Mouse (Mus musculus): Measurements from ENCODE around the gene Prpf40a. TPM values are rescaled to one million over a fixed set of nuclear protein-coding genes. Genes with fewer than 3 reads are reported as not detected.

The Prpf40a gene
- polyA plus RNA-seq, 1 experiment: 14.2 TPM

GRCm38 (mm10) chr2:53106472-53106871, 84.6 kb downstream of the Prpf40a start:
- H3K4me3 ChIP-seq (ENCODE audit: extremely low read depth, insufficient read depth, insufficient read length): no peak overlapping the region
- H3K36me3 ChIP-seq (ENCODE audit: control insufficient read depth, insufficient read depth, low read length): no peaks in the 10 kb centered on the region
- WGBS: 89% methylated on average over 8 of the region's 8 CpGs
- no peak for TF ChIP-seq POLR2A (IDR thresholded peaks at IDR 0.05; ENCODE audit: low read depth, low read length)
- no peak for TF ChIP-seq CTCF (IDR thresholded peaks at IDR 0.05; ENCODE audit: extremely low read depth, insufficient read depth, insufficient read length, insufficient replicate concordance)
- DNase-seq (ENCODE audit: low read depth in 1 of 2, low spot score in 2 of 2): no peak
- no peaks in the 10 kb centered on the region for H3K4me1 ChIP-seq (ENCODE audit: control insufficient read depth, insufficient read depth, insufficient read length)
- no peaks in the 10 kb centered on the region for H3K27me3 ChIP-seq (ENCODE audit: control insufficient read depth, insufficient read depth, low read length)
- no peak overlapping the region for H3K27ac ChIP-seq (ENCODE audit: insufficient read depth, low read length)

- TF ChIP-seq CTCF (IDR thresholded peaks at IDR 0.05; ENCODE audit: extremely low read depth, insufficient read depth, insufficient read length, insufficient replicate concordance) (no peak), POLR2A (IDR thresholded peaks at IDR 0.05; ENCODE audit: low read depth, low read length) (no peak)
- no peak for DNase-seq (ENCODE audit: low read depth in 1 of 2, low spot score in 2 of 2)
- Histone ChIP-seq H3K4me3 (ENCODE audit: extremely low read depth, insufficient read depth, insufficient read length) (no peak overlapping the region), H3K27ac (ENCODE audit: insufficient read depth, low read length) (no peak overlapping the region), H3K36me3 (ENCODE audit: control insufficient read depth, insufficient read depth, low read length) (no peaks in the 10 kb centered on the region), H3K4me1 (ENCODE audit: control insufficient read depth, insufficient read depth, insufficient read length) (no peaks in the 10 kb centered on the region), H3K27me3 (ENCODE audit: control insufficient read depth, insufficient read depth, low read length) (no peaks in the 10 kb centered on the region)
- WGBS: 88% methylated on average over 7 of the region's 7 CpGs
Observed at GRCm38 (mm10) chr2:53106056-53106455, 85.0 kb downstream of the Prpf40a start.

GRCm38 (mm10) chr2:53105408-53105807, 85.7 kb downstream of the Prpf40a start:
- Histone ChIP-seq H3K4me3 (ENCODE audit: extremely low read depth, insufficient read depth, insufficient read length) (no peak overlapping the region), H3K4me1 (ENCODE audit: control insufficient read depth, insufficient read depth, insufficient read length) (no peaks in the 10 kb centered on the region), H3K27ac (ENCODE audit: insufficient read depth, low read length) (no peak overlapping the region), H3K36me3 (ENCODE audit: control insufficient read depth, insufficient read depth, low read length) (no peaks in the 10 kb centered on the region), H3K27me3 (ENCODE audit: control insufficient read depth, insufficient read depth, low read length) (no peaks in the 10 kb centered on the region)
- TF ChIP-seq CTCF (IDR thresholded peaks at IDR 0.05; ENCODE audit: extremely low read depth, insufficient read depth, insufficient read length, insufficient replicate concordance) (no peak), POLR2A (IDR thresholded peaks at IDR 0.05; ENCODE audit: low read depth, low read length) (no peak)
- 94% methylated on average over 10 of the region's 10 CpGs for WGBS
- no peak for DNase-seq (ENCODE audit: low read depth in 1 of 2, low spot score in 2 of 2)

- DNase-seq (ENCODE audit: low read depth in 1 of 2, low spot score in 2 of 2): no peak
- H3K4me1 ChIP-seq (ENCODE audit: control insufficient read depth, insufficient read depth, insufficient read length): no peaks in the 10 kb centered on the region
- H3K36me3 ChIP-seq (ENCODE audit: control insufficient read depth, insufficient read depth, low read length): no peaks in the 10 kb centered on the region
- no peak overlapping the region for H3K27ac ChIP-seq (ENCODE audit: insufficient read depth, low read length)
- H3K4me3 ChIP-seq (ENCODE audit: extremely low read depth, insufficient read depth, insufficient read length): no peak overlapping the region
- no peaks in the 10 kb centered on the region for H3K27me3 ChIP-seq (ENCODE audit: control insufficient read depth, insufficient read depth, low read length)
- 92% methylated on average over 2 of the region's 2 CpGs for WGBS
- TF ChIP-seq POLR2A (IDR thresholded peaks at IDR 0.05; ENCODE audit: low read depth, low read length): no peak
- no peak for TF ChIP-seq CTCF (IDR thresholded peaks at IDR 0.05; ENCODE audit: extremely low read depth, insufficient read depth, insufficient read length, insufficient replicate concordance)
Observed at GRCm38 (mm10) chr2:53102901-53103300, 88.2 kb downstream of the Prpf40a start.

GRCm38 (mm10) chr2:53101885-53102740, 89.0 kb downstream of the Prpf40a start:
- TF ChIP-seq CTCF (IDR thresholded peaks at IDR 0.05; ENCODE audit: extremely low read depth, insufficient read depth, insufficient read length, insufficient replicate concordance) (no peak), POLR2A (IDR thresholded peaks at IDR 0.05; ENCODE audit: low read depth, low read length) (no peak)

GRCm38 (mm10) chr2:53100093-53100492, 91.0 kb downstream of the Prpf40a start:
- Histone ChIP-seq H3K27ac (ENCODE audit: insufficient read depth, low read length) (no peak overlapping the region), H3K36me3 (ENCODE audit: control insufficient read depth, insufficient read depth, low read length) (no peaks in the 10 kb centered on the region), H3K4me3 (ENCODE audit: extremely low read depth, insufficient read depth, insufficient read length) (no peak overlapping the region), H3K27me3 (ENCODE audit: control insufficient read depth, insufficient read depth, low read length) (no peaks in the 10 kb centered on the region), H3K4me1 (ENCODE audit: control insufficient read depth, insufficient read depth, insufficient read length) (no peaks in the 10 kb centered on the region)
- 83% methylated on average over 2 of the region's 2 CpGs for WGBS
- DNase-seq (ENCODE audit: low read depth in 1 of 2, low spot score in 2 of 2): no peak
- TF ChIP-seq POLR2A (IDR thresholded peaks at IDR 0.05; ENCODE audit: low read depth, low read length) (no peak), CTCF (IDR thresholded peaks at IDR 0.05; ENCODE audit: extremely low read depth, insufficient read depth, insufficient read length, insufficient replicate concordance) (no peak)

More at GRCm38 (mm10) chr2:53101885-53102740, 89.0 kb downstream of the Prpf40a start:
- DNase-seq (ENCODE audit: low read depth in 1 of 2, low spot score in 2 of 2): no peak
- H3K36me3 ChIP-seq (ENCODE audit: control insufficient read depth, insufficient read depth, low read length): no peaks in the 10 kb centered on the region
- H3K4me1 ChIP-seq (ENCODE audit: control insufficient read depth, insufficient read depth, insufficient read length): no peaks in the 10 kb centered on the region
- no peaks in the 10 kb centered on the region for H3K27me3 ChIP-seq (ENCODE audit: control insufficient read depth, insufficient read depth, low read length)
- no peak overlapping the region for H3K27ac ChIP-seq (ENCODE audit: insufficient read depth, low read length)
- WGBS: 81% methylated on average over 11 of the region's 11 CpGs
- no peak overlapping the region for H3K4me3 ChIP-seq (ENCODE audit: extremely low read depth, insufficient read depth, insufficient read length)

GRCm38 (mm10) chr2:53095489-53095888, 95.6 kb downstream of the Prpf40a start:
- no peaks in the 10 kb centered on the region for H3K4me1 ChIP-seq (ENCODE audit: control insufficient read depth, insufficient read depth, insufficient read length)
- H3K36me3 ChIP-seq (ENCODE audit: control insufficient read depth, insufficient read depth, low read length): no peaks in the 10 kb centered on the region
- no peak for DNase-seq (ENCODE audit: low read depth in 1 of 2, low spot score in 2 of 2)
- no peak overlapping the region for H3K4me3 ChIP-seq (ENCODE audit: extremely low read depth, insufficient read depth, insufficient read length)
- TF ChIP-seq POLR2A (IDR thresholded peaks at IDR 0.05; ENCODE audit: low read depth, low read length): no peak
- TF ChIP-seq CTCF (IDR thresholded peaks at IDR 0.05; ENCODE audit: extremely low read depth, insufficient read depth, insufficient read length, insufficient replicate concordance): no peak
- WGBS: 66% methylated on average over 3 of the region's 3 CpGs
- H3K27me3 ChIP-seq (ENCODE audit: control insufficient read depth, insufficient read depth, low read length): no peaks in the 10 kb centered on the region
- no peak overlapping the region for H3K27ac ChIP-seq (ENCODE audit: insufficient read depth, low read length)

Data from spleen, adult 2 months (tissue).